Mouse (Mus musculus) inflammation-experienced regulatory T-cells, adult 16 weeks (primary cell): ENCODE data around the gene Gm3047. TPM values are rescaled to one million over a fixed set of nuclear protein-coding genes. Genes with fewer than 3 reads are reported as not detected.

Experiments used
- polyA plus RNA-seq: library from polyadenylated mRNA; unstranded; fragments of 100-300 nt; shearing (Covaris generic); gene quantifications from one replicate; pipeline ENCODE4 v1.2.1, GENCODE M21; 2017

The Gm3047 gene
- polyA plus RNA-seq = not detected

GRCm38 (mm10) chr14:4555105-4555504 is at the start of gene Gm3047:
Gm3047 (plus strand) TSS chr14:4555405.

Other genes with a start within 250 kb of the Gm3047 start
- gene Gm3149, start 238.1 kb upstream of the Gm3047 start, polyA plus RNA-seq = not detected
- 9.4 TPM for gene 2610042L04Rik, start 220.6 kb upstream of the Gm3047 start, polyA plus RNA-seq
- gene Gm3159, start 157.9 kb upstream of the Gm3047 start, polyA plus RNA-seq = not detected
- gene Gm3164, start 140.0 kb upstream of the Gm3047 start, polyA plus RNA-seq = 7.0 TPM
- 2.7 TPM for gene Gm3173, start 124.4 kb upstream of the Gm3047 start, polyA plus RNA-seq
- gene Gm3182, start 73.7 kb upstream of the Gm3047 start, polyA plus RNA-seq = not detected
- not detected for gene Gm8159, start 76.9 kb downstream of the Gm3047 start, polyA plus RNA-seq
- gene Gm3239, start 108.8 kb downstream of the Gm3047 start, polyA plus RNA-seq = not detected
- not detected for gene Gm7876, start 153.8 kb downstream of the Gm3047 start, polyA plus RNA-seq
- 9.1 TPM for gene Gm3252, start 171.4 kb downstream of the Gm3047 start, polyA plus RNA-seq
- not detected for gene Gm9602, start 220.9 kb downstream of the Gm3047 start, polyA plus RNA-seq